Mouse (Mus musculus): ENCODE data around the gene Rbp1. TPM values are rescaled to one million over a fixed set of nuclear protein-coding genes. Genes with fewer than 3 reads are reported as not detected.

Gene Rbp1
- polyA plus RNA-seq (2015; fragmentation: Nextera tagmentation; extraction: Ambion mirVana), result 11.0 and 11.3 TPM in 2 replicates

DNA sequence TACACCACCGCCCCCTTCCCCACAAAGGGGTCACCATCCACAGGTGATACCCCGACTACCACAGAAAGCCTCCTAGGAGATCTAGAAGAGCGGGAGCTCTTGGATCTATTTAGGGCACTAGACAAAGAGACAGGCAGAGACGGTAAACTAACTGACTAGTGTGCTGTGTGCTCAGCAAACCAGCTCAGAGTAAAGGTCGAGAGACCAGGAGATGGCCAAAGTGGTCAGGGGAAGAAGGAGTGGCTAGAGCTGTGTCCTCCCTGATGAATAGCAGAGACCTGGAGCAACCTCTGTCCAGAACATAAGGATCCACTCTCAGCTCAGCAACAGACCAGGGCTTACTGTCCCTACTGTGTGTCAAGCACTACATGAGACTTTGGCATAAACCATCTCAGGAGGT is at the start of gene Rbp1:
Gene Rbp1 (plus strand): TSS at position 306 of the 400 bp plus-strand sequence.
- DNase-seq (ENCODE audit: low spot score), result no peak

DNA sequence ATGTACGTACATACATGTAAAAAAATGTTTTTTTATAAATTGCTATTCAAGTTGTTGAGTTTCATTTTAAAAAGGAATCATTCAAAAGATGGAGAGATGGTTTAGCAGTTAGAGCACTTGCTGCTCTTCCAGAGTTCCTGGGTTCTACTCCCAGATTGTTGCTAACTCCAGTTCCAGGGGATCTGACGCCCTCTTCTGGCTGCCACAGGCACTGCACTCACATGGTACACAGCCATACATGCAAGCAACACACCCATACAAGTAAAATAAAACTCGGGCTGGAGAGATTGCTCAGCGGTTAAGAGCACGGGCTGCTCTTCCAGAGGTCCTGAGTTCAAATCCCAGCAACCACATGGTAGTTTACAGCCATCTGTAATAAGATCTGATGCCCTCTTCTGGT is 49.4 kb upstream of the Rbp1 start:
- DNase-seq (ENCODE audit: low spot score), result no peak

DNA sequence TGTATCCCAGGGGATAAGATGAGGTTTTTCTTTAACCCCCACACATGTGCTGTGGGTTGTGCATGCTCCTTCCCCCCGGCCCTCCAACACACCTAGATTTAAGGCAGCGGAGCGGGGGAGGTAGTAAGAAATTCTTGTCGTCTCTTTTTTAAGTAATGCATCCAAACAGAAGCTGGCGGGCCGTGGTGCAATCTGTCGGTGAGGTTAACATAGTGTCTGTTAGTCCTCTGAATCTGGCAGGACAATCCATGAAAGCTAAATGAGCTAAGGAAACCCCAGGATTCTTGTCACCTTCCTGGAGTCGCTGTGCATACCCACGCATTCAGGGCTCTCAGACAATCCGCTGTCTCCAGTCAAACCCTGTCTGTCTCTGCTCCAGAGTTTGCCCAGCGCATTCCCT is 47.9 kb upstream of the Rbp1 start:
- no peak for DNase-seq (ENCODE audit: low spot score)

DNA sequence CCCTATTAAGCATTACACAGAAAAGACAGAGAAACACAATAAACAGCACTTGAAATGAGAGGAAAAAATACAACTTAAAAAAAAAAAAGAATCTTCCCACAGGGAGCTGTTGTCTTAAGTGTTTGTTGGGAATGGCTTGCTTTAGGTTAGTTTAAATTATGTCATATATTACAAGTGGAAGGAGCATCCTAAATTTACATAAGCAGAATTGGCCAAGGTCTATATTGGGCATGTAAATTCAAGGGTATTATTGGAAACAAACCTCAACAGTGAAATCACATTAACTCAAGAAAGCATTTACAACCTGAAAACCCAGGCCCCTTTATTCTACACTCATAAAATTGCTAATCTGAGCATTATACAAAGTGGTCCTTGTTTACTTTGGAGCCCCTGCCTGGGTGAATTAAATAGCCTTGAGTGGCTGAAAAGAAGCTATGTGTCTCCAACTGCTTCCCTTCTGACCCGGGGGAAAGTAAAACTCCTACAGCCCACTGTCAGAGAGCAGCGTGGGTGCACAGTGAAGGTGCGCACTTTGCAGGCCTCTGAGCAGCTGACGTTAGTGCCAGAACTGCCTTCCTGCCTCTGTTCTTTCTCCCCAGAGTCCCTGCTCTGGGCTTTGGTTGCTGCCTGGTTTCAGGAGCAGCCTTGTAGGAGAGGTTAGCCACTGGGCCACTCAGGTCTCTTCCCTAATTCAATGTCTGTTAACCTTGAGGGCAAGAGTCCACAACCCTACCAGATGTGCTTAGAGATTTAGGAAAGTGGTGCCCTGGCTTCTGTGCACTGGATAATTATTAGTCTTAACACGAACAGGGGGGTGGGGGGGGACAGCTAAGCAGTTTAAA is 47.2 kb upstream of the Rbp1 start:
- no peak for DNase-seq (ENCODE audit: low spot score)

DNA sequence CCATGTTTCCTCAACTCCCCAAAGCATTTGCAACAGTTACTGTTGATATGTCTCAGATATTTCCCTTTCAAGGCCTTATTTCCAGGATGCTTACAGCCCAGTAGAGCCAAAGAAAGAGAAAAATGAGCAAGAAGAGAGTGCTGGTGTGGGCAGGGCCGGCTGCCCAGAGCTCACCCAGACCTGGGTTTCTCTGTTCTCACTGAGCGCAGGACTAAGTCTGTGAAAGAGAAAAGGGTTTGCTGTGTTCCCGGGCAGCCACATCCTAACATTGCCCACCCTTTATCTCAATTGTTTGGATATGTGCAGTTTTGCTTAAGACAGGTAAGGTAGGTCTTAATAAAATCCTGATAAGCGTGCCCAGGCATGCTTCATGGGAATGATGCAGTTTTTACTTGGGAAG is 43.0 kb upstream of the Rbp1 start:
- DNase-seq (ENCODE audit: low spot score), result no peak

DNA sequence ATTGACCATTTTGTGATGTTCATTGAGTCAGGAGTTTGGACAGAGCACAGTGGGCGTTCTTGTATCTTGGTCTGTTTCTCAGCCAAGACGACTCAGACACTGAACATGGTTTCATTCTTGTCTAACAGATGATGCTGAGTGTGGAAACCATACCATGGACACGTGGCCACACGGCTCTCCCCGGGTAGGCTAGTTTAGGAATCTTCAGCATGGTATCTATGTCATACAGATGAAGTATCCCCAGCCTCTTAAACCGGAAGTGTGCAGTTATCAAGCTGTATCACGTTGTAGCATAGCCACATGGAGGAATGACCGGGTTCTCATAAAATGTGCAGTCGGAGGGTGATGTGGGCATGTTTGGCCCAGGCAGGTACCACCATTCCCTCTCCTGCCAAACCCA is 42.2 kb upstream of the Rbp1 start:
- DNase-seq (ENCODE audit: low spot score), result no peak

DNA sequence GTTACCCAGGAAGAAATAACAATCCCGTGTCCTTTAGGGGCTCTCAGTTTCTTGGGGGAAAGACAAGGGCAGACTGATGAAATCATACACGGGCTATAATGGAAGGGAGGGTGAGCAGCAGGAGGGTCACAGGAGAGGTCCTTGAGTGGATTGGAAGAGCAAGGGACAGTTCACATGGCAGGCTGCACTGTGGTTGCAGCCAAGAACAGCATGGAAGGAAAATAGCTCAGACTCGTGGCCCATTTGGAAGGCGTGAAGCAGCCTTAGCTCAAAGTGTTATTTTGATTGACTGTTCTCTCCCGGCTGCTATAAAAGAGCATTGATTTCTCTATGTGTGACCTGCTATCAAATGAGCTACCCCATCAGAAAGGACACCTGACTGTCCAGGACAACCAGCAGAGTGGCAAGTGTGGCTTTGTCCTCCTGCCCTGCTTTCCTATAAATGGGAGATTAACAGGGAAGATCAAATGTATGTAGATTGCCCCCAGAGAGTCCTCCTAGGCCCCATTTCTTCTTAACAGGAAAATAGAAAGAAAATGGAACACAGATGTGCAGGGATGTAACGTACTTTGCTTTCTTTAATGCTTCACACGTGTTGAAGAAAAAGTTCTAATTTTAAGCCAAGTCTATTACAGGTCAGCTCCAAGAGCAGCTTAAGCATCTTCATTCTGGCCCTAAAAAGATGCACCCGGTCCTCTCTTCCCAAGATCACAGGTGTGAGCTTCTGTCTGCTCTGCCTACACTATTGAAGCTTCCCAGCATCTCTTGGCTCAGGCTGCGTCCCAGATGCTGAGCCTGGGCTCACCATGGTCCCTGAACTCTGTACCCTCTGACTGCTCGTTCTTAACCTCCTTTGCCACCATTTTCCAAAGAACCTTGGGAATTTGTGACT is 34.8 kb upstream of the Rbp1 start:
- no peak for DNase-seq (ENCODE audit: low spot score)

DNA sequence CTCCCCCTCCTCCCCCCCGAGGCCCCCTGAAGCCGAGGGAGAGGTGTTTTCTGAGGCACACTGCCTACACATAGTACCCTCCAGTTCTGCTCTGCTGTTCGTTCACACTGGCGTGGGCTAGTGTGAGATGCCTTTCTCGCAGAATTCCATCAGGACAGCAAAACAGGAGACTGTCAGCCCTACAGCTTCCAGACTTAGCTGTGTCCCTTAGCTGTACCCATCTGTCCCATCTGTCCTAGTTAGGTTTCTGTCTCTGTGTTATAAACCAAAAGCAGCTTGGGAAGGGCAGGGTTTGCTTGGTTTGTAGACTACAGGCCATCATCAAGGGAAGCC is 34.2 kb upstream of the Rbp1 start:
- DNase-seq (ENCODE audit: low spot score), result no peak

DNA sequence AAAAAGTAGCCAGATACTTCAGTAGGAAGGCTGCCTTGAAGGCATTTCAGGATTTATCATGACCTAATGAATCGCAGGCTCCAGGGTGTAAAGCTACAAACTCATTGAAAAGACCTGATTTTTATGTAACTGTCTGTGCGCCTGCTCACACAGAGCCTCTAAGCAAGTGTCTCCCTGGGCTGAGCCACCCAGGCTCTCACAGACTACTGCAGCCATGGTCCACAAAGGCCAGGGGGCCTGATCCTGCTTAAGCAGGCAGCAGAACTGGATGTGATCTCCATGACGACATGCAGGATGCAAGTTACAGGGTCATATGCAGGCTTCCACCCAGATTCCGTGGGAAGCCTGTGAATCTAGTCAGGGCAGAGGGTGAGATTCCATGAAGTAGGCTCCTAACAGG is 29.3 kb upstream of the Rbp1 start:
- DNase-seq (ENCODE audit: low spot score), result no peak

DNA sequence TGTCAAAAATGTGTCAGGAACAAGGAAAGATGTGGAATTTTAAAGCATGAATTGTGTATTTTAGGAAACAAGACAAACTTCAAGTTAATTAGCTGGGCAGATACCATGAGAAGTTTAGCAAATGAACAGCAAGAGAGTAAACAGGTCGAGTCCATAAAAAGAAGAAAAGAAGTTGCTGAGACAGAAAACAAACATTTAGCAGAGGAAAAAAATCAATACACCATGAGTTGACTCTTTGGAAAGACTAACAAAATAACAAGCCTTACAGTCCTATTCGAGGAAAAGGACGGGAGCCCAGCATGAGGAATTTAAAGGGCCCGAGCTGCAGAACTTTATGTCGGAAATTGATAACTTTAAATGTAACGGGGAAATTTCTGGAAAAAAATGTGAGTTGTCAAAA is 25.6 kb upstream of the Rbp1 start:
- DNase-seq (ENCODE audit: low spot score), result no peak

DNA sequence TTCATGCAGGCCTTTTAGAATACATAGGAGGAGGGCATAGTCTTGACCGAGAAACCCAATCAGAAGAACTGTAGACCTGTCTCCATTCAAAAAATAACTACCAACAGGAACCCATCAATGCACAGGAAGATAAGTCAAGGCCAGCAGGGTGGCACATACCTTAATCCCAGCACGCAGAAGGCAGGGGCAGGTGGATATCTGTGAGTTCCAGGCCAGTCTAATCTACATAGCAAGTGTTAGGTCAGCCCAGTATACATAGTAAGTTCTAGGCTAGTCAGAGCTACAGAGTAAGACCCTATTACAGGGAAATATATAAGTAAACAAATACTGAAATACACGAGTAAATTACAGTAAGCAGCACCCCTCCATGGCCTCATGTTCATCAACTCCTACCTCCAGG is 24.9 kb upstream of the Rbp1 start:
- no peak for DNase-seq (ENCODE audit: low spot score)

DNA sequence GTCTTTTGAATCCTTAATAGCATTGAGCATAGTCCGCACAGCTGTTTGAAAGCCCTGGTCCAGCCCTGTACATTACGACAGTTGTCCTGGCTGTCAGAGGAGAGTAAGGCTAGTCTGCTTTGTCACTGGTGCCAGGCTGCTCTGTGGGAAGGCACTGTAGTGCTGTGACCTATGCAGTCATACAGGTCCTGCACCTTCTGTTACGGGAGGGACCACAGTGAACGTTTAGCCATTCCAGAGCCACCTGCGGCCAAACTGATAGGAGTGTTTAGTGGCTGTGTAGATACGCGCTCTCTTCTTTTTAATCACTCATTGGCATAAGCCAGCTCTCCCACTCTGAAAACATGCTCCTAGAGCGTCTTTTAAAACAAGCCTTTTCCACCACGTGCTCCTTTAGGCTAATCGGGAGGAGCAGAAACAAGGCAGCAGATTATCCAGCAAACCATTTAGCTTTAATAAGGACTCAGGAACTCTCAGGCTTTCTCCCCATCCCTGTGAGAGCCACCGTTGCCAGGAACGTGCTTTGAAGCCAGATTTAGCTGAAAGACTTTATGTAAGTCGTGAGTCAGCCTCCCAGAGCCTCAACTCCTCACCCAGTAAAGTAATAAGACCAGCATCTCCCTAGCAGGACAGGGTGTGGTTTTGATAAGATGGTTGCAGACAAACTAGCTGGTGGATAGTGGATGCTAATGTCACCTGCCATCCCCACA is 22.4 kb upstream of the Rbp1 start:
- no peak for DNase-seq (ENCODE audit: low spot score)

DNA sequence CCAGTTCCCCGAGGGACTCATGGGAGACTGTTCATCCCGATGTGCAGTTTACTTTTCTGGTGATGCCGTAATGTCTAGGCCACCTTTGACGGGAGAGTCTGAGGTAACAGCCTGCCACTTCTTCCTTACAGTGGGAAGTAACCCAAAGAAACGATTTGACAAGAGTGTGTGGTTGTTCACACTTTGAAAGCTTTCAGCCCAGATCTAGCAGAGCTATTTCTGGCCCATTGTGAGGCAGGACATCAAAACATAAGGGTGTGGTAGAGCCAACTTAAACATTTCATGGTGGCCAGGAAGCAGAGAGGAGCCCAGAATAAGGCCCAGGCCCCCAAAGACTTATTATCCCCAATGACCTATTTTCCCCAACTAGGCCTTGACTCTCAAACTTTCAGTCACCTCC is 21.1 kb upstream of the Rbp1 start:
- no peak for DNase-seq (ENCODE audit: low spot score)

DNA sequence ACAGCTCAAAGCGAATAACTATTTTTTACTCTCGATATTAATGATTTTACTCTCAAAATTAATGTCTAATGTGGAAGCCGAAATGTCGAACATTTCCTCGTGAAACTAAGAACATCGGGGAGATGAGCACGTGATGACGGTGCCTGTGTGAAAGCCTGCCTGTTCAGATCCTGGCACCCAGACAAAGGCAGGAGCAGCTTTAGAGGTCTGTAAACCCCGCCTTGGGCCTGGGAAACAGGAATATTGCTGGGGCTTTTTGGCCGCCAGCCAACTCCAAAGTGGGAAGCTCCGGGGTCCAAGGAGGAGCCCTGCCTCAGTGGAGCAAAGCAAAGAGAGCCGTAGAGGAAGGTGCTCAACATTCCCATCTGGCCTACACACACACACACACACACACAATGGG is 15.0 kb upstream of the Rbp1 start:
- no peak for DNase-seq (ENCODE audit: low spot score)

DNA sequence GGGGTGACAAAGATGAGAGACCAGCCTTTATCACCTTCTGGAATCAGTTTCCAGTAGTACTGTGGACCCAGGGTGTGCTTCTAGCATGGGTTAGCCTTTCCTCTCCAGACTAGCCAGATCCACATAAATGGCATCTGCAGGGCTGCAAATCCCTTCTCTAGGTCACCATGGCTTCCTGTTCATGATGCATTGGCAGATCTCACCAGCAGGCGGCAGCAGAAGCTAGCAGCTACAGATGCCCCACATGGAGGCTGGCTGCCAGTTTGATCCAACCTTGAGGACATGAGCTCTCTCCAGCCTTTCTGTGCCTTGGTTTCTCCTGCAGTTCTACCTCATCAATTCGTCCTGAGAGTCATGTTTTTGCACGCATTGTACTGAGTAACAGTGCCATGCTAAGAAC is 13.6 kb upstream of the Rbp1 start:
- DNase-seq (ENCODE audit: low spot score), result peak; percentile 59

DNA sequence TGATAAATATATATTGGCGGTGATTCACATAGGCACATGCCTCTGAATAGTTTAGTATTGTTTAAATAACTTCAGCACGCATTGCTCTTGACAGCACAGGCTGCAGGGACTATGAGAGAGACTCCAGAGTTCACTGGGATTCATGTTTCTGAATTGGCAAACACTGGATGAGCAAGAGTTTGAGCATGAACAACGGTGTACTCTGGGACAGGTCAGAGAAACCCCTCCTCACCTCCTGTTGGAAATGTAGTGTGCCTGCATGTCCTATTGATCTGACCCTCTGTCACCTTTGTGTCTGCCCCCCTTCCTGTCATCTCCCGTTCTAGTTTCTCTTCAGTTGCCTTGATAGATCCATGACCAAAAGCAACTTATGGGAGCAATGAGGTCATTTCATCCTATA is 7.3 kb upstream of the Rbp1 start:
- no peak for DNase-seq (ENCODE audit: low spot score)

DNA sequence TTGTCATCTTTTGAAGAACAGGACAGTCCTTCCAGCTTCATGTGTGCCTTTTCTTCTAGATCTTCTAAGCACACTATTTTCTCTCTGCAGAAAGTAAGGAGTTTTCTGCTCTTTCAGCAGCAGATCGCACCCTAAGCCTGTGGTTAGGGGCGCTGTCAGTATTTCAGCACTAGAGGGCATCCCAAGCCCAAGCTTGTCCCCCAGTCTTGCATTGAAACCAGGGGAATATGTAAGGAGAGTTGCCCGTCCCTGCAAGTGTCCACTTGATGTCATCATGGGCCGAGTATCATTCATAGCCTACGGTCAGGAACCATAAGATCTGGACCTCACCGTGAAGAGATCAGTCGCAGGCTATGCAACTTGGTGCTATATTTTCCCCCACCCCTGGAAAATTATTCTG is 4.8 kb upstream of the Rbp1 start:
- no peak for DNase-seq (ENCODE audit: low spot score)

DNA sequence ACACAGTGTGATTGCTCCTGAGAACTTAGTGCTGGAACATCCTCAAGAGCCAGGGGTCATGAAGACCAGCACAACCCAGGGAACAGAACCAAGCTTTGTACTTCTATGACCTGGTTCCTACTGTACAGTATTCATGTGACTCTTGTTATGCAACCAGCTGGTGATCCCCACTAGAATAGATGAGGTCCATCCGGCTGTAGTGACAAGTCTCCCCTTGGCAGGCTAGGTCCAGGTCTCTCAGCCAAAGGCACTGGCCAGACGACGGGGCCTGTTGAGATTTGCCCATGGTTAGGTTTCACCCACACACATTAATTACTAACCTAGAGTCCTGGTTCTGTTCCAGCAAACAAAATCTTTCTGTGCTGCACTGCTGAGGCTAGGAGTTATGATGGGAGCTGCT is 4.4 kb upstream of the Rbp1 start:
- DNase-seq (ENCODE audit: low spot score), result no peak

DNA sequence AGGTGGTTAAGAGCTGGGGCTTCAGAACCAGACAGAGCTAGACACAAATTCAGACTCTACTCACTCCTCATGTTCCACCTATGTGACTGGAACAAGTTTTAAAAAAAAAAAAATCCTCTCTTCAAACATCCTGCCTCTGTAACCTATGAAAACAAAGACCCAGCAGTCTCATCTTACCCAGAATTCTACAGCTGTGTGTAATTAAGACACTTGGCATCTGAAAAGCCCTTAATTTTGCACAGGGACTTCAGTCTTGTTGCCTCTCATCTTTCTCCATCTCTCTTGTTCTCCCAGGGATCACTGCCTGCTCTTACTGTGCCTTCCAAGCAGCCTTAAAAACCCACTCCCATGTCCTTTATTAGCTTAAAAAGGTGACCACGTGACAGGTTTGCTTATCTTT is 2.1 kb upstream of the Rbp1 start:
- no peak for DNase-seq (ENCODE audit: low spot score)

DNA sequence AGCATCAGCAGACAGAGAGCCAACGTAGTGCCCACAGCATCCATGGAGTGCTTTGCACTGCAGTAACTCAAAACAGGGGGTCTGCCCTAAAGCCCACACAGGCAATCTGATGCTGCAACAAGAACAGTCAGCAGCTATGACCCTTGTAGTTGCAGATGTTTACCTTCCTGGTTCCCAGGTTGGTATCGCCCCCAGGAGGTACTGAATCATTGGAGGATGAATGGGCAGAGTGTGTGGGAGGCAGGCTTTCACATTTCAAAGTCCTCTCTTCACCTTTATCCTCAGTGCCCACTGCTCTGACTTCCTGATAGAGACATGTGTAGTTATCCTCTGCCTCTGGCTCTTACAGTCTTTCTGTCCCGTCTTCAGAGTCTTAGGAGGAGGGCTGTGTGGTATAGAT is 858 bp upstream of the Rbp1 start:
- no peak for DNase-seq (ENCODE audit: low spot score)

DNA sequence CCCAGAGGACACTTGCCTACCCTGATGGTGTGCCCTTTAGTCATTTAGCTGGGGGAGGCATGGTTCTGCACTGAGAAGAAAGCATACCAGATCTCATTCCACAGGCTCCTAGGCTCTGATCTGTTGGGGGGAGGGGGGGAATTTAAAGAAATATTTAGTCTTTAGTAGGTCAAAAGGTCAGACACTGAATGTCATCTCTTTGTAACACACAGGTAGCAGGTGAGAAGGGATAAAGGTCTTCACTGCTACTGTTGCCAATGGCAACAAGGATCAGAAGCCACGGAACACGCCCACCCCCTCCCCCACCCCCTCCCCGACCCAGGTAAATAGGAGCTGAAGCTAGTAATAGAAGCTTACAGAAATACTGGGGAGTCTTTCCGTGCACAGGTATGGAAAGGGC is 930 bp downstream of the Rbp1 start:
- no peak for DNase-seq (ENCODE audit: low spot score)

DNA sequence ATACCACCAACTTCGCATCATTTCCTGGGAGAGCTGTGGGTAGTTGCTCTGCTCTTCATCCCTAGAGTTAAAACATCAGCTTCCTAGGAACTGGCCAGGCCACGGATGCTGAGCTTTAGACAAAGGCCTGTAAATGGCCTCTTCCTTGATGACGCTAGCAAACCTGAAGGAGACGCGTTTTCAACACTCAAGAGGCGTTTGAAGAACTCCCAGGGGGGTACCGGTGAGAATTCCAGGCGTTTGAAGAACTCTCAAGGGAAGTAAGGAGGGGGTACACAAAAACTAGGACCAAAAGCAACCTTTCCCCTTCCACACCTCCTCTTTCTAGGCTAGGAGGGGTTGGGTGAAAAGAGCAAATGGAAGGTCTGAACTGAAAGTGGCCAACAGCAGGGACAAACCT is 1.5 kb downstream of the Rbp1 start:
- DNase-seq (ENCODE audit: low spot score), result no peak
